Mouse (Mus musculus): Measurements from ENCODE around the gene Srr.

The Srr gene

DNA sequence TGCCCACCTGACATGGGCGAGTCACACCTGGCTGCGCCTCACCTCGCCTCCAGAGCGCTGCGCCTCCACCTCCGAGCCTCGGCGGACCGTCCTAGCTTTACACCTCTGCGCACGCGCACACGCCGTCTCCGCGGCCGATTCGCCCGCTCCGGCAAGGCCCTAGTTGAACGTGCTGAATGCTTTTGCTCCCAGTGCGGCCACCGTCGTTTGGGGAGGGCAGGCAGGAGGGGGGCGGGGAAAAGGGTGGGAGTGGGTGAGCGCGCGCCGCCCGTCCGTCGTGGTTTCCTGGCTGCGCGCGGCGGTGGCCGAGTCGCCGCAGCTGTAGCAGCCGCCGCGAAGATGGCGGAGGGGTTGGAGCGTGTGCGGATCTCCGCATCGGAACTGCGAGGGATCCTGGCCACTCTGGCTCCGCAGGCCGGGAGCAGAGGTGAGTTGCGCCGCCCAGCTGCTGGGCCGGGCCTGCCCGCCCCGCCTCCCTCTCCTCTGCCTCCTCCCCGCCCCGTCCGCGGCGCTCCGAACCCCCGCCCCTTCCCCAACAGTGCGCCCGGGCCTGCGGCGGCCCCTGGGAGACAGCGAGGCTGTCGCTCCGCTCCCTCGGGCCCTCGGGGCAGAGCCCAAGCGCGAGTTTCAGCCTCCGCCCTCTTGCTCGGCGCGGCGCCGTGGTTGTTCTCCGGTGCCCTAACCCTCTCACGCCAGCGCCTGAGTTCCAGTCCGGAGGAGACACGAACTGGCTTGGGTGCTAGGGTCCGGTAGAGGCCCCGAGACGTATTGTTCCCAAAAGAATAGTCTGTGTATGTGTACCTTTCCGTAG lies at the start of gene Srr, which contains the start of gene Smg6:
Gene Srr (minus strand): TSS at position 372 of the 811 bp plus-strand sequence.
Gene Smg6 (plus strand): TSS at position 247 of the 811 bp plus-strand sequence.
- DNase-seq: peak; percentile 95

DNA sequence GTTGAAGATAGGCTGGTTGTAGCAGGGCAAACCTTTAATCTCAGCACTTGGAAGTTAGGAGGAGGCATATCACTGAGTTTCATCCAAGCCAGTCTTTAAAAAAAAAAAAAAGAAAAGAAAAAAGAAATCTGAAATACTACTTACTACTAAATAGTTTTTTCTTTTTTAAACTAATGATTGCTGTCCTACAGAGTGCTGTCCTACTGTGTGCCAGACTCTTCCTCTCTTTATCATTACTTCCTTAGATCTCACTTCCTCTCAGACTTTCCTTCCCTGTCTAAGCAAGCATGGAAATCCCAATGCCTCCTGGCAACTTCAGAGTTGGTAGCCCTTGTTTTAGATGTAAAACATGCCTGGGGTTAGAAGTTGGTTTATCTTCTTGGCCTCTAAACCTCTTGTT lies 48.9 kb upstream of the Srr start:
- DNase-seq: no peak

DNA sequence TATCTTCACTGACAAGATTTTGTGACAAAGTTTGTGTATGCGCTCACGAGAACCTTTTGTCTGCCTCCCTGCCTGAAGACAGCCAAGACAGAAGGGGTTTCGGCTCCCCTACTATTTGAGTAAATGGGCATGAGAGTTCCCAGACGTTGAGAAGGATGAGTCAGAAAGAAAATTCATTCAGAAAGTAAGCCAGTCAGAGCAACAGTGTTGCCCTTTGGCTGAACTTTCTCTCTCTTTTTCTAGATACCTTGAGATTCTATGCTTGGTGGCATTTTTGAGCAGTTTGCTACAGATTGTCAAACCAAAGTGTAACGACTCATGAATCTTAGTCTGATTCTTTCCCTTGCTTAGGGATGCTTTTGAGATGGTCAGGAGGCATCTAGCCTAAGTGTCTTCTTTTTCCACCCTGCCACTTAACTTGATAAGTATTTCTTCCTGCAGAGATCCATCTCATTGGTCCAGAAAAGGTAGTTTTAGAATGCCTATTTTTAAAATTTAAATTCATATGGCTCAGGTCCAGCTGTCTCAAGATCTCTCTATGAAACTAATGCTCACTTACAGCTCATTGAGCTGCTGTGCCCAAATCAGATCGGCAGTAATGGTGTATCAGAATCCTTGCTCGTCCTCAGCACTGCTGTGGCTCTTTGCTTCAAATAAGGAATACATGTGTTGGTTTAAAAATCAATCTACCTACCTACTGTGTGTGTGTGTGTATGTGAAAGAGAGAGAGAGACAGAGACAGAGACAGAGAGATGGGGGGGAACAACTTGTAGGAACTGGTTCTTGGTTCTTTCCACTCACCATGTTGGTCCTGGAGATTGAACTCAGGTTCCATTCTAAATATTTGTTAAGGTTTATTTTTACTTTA lies 47.8 kb upstream of the Srr start:
- no peak for DNase-seq

DNA sequence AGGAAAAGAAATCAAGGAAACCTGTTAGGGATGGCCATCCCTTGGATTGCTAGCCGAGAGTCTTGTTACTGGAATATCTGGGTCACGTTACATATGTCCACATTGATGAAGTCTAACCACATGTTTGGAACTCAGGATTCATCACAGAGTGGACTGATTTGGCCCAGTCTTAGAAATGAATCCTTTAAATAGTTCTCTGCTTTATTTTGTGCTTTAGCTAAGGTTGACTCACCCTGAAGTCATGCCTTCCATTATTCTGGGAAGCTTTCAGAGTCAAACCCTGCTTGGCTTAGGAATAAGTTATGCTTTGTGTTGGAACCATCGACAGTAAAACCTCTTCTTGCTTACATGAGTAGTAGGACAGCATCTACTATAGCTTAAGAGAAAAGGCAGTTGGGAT lies 39.8 kb upstream of the Srr start:
- no peak for DNase-seq

DNA sequence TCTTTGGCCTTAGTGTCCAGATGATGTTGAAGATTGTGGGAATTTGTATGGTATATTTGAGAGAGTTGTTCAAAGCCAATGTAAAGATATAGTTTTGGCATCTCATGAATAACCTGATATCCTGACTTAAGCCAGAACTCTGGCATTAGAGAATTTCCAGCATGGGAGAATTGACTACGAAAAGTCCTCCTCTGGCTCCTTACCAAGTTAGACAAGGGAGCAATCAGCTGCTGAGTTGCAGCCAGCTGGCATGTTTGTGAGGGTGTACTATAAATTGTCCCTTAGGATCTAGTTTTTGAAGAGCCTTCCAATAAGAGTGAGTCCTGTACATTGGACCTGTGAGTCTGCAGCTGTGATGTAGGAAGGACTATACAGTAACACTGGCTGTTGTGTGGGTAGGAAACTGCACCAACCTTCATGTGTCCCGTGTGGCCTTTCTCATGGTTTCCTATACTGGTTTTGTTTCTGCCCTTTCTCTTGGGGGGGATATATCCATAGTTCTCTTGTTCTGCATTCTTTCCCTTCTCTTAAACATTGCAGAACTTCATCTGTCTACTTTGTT lies 37.2 kb upstream of the Srr start:
- DNase-seq: no peak

DNA sequence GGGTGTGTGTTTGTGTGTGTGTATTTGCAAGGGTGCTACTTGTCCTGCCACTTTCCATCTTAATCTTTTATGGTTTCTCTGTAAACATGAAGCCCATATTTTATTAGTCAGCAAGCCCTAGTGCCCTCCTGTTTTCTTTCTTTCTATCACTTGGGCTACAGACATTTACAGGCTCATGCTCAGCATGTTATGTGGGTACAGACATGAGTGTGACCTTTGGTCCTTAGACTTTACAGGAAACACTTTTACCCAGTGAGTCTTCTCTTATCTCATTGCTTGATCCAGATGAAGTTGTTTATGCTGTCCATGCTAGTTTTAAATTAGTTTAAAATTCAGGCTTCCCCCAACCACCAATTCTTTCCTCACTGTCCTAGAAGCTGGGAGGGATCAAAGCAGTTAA lies 36.2 kb upstream of the Srr start:
- no peak for DNase-seq

DNA sequence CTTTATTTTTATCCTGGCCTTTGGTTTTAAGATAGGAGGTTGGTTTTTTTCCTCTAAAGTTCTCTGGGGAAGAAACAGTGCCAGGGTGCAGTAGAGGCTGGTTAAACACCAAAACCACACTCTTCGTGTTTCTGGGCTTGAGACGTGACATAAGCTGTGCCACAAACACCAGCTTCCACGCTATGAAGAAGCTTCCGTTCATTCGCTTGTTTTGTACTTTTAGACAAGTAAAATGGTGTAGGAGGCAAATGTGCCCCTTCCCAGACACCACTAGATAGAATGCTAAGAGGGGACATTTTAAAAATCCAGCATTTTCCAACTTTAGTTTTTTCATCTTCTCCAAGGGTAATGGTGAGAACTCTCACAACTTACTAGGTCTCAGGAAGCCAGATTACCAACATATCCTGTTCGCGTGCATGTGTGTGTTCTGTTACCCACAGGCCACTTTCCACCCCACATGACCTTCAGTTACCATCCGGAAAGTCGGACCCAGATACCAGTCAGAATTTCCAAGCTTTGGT lies 34.3 kb upstream of the Srr start:
- peak; percentile 11 for DNase-seq

DNA sequence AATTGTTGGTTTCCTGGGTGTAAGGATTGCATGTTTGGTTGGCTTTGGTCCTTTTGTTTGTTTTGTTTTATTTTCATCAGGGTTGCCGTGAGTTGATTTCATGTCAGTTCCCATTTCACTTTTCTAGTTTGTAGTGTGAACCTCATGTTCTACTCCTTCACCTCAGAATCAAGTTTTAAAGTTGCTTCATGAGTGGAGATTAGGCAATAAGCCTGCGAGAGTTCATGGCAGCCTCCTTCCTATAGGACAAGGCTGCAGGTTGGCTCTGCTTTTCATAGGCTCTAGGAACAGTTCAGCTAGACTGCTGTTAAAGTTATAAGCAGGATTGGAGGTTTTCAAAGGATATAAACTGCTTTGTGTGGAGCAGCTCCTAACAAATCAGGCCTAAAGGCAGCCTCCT lies 33.8 kb upstream of the Srr start:
- DNase-seq: peak; percentile 53

DNA sequence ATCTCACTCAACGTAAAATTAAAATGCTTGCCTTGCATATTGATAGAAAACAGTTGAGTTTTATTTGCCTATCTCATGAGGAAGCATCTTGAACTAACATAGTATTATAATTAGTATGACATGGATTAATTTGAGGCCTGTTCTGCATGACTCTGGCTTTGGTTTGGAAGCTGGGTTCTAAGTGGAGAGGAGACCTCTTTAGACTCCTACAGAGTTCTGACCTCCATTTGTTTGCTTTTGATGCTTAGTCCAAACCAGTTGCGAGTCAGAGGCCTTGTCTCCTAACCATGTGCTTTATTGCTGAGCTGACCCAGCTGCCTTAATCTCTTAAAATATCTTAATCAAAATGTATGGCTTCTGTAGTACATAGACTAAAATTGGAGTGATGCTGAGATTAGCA lies 31.9 kb upstream of the Srr start:
- no peak for DNase-seq

DNA sequence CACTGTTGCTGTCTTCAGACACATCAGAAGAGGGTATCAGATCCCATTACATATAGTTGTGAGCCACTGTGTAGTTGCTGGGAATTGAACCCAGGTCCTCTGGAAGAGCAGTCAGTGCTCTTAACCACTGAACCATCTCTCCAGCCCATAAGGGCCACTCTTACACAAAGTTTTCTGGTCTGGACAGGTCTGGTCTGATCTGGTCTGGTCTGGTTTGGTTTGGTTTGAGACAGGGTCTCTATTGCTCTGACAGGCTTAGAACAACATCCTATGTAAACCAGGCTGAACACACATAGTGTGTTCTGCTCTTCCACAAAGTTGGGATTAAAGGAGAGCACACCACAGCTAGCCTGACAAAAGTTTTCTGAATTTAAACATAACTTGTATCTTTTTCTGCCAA lies 30.3 kb upstream of the Srr start:
- DNase-seq: no peak

DNA sequence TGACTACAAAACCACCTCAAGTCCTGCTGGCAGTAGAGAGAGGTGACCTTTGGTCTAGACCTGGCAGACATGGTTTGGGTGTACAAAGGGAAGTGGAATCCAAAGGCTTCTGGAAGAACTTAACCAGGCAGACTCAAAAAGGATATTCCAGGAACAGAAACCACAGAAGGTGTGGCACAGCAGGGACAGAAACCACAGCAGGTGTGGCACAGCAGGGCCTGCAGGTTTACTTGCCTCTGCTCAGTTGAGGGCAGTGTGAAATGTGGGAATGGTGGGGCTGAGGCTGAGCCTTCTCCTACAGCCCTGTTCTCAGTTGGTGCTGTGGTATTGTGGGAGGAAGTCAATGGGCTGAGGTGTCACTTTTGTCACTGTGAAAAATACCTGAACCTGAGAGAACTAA lies 29.2 kb upstream of the Srr start:
- DNase-seq: peak; percentile 8

DNA sequence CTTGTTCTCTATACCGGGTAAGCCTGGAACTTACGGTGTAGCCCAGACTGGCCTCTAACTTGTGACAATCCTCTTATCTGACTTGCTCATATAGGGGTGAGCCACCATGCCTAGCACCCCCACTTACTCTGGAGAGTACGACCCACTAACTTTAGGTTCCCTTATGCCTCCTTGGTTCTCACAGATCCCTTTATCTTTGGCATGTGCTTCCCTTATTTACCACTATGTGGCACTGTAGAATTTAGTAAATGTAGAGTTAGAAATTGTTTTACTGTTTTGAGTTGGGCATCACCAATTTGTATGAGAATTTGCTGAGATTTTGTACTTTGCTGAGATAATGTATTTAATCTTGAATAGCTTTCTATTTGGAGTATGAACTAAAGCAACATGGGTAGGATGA lies 20.6 kb upstream of the Srr start:
- peak; percentile 80 for DNase-seq

DNA sequence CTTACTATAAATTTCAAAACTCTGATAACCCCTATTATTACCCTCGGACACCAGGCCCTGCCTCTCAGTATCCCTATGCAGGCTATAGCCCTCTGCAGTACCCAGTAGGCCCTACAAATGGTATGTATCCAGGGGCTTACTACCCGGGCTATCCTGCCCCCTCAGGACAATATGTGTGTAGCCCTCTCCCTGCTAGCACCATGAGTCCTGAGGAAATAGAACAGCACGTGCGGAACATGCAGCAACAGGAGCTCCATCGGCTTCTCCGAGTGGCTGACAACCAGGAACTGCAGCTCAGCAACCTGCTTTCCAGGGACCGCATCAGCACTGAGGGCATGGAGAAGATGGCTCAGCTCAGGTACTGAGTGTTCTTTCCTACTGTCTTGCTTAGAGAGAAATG lies 4.6 kb upstream of the Srr start:
- no peak for DNase-seq

DNA sequence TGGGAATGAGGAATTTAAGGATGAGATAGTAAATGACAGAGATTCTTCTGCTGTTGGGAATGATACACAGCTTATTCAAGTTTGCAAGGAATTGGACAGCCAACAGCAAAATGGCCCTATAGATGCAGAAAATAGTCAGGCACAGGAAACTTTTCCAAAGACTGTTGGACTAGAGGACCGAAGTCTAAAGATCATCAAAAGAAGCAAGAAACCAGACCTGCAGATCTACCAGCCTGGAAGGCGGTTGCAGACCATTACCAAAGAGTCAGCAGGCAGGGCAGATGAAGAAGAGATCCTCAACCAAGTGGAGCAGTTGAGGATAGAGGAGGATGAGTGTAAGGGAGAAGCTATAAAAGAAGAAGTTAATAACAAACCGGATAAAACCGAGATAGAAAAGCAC lies 3.4 kb upstream of the Srr start:
- DNase-seq: no peak

DNA sequence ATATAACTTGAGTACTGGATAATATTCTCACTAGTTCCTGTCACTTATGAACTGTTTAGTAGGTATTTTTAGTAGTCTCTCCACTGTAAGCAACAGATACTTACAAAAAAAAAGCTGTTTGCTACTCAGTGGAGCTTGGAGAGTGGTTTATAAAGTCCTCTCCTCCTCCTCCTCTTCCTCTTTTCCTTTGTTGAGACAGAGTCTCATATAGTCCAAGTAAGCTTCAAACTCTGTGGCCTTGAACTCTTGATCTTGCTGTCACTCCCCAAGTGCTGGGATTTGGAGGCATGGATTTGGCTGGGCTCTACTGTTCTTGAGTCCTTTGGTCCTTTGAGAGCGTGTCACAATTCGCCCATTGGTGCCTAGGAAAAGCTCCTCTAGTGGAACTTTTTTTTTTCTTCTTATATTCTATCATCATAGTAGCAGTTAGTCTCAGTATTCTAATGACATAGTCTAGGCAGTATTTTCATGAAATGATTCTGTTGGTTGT lies 1.5 kb upstream of the Srr start:
- DNase-seq: no peak

DNA sequence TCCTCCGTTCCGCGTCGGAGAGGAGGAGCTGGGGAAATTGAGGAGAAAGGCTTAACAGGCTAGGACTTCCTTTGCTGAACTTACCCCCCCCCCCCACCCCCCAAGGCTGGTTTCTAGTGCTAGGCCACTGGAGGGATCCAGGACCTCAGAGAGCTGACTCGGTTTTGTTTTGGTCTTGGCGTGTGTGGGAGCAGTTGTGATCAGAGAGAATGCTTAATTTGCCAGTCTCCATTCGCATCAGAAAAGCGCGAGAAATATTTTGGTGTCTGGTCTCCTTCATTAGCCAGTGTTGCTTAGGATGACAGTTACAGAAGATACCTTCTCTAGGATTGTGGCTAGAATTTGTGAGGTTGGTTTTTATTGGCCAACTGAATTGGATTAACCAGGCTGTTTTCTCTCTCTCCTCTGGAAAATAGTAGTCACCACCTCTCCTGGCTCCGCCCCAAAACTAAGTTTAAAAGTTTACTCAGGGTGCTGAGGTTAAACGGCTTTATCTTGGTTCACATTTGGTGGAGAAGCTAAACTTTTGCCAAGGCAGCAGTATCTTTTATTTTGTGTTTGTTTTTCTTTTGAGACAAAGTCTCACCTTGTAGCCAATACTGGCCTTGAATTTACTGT lies 749 bp upstream of the Srr start:
- peak; percentile 67 for DNase-seq

DNA sequence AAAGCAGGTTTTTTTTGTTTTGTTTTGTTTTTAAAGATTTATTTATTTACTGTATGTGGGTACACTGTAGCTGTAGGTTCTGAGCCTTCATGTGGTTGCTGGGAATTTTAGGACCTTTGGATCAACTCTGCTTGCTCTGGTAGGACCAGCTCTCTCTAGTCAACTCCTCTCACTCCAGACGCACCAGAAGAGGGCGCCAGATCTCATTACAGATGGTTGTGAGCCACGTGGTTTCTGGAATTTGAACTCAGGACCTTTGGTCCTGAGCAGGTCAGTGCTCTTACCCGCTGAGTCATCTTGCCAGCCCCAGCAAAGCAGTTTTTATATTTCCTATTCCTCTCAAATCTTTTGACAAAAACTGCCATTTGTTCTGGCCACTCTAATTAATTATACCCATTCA lies 1.6 kb downstream of the Srr start:
- peak; percentile 73 for DNase-seq

DNA sequence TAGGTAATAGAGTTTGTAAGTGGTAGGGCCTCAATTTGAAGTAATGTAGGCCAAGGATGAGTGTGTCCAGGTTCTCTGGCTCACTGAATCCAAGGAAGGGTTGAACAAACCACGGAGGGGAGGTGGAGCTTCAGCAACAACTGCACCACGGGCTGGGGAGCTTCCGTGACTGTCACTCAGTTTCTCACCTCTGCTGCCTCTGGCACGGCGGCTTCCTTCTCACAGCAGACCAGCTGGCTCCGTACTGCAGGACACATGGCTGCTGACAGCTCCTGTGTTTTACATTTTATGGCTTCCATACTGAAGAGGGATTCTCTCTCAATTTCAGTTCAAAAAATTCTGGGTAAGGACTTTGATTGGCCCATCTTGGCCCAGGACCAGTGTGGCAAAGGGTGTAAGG lies 6.5 kb downstream of the Srr start:
- DNase-seq: no peak

DNA sequence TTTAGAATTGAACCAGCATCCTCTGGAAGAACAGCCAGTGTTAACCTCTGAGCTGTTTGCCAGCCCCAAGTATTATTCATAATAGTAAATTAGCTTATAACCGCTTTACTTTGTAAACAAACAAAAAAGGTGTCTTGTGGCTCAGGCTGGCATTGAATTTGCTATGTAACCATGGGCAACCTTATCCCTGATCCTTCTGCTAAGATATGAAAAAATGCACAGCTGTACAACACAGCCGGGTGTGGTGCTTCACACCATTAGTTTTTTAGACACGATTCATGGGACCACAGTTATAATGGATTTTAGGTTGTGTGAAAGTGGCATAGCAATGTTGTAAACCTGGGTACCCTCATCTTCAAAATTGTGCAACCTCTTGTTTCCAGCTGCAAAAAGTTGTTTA lies 13.3 kb downstream of the Srr start:
- DNase-seq: no peak

DNA sequence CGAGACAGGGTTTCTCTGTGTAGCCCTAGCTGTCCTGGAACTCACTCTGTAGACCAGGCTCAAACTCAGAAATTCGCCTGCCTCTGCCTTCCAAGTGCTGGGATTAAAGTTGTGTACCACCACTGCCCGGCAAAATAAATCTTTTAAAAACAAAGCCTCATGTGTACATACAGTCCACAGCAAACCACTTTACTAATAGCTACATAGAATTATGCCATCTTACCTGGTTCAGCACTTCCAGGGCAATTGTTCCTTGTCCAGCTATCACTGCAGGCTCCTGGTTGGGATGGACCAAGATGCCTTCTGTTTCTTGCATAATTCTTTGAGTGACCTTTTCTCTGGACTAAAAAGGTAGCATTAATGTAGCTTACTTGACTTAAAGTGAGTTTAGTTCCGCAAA lies 15.8 kb downstream of the Srr start:
- DNase-seq: no peak

DNA sequence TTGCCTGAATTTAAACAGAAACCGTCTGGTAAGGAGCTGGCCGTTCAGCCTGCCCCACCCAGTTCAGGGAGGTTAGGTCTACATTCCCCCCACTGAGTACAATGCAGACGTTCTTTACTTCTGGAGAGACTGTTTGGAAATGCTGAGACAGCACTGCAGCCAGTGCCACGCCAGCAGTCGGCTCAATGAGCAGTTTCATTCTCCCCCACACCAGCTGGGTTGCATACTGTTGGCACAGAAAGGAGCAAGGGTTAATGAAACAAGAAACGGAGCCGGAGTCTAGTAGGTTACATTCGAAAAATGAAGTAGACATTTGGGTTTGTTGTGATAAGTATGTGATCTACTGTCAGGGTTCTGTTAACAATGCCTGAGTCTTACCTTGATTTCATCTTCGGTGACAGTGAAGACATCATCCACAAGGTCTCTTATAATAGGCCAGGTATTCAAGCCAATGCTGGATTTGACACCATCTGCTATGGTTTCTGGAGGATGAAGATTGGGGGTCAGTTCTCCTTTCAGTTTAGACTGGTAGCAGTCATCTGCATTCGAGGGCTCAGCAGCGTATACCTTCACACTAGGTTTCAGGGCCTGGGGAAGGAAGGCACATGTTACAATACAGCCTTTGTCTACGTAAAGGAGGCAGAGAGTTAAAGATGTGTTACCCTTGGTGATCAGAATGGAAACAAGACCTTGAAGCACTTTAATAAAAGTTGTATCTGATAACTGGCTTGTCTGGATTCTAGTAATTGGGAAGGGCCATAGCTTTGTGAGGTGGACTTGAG lies 16.9 kb downstream of the Srr start:
- DNase-seq: no peak

DNA sequence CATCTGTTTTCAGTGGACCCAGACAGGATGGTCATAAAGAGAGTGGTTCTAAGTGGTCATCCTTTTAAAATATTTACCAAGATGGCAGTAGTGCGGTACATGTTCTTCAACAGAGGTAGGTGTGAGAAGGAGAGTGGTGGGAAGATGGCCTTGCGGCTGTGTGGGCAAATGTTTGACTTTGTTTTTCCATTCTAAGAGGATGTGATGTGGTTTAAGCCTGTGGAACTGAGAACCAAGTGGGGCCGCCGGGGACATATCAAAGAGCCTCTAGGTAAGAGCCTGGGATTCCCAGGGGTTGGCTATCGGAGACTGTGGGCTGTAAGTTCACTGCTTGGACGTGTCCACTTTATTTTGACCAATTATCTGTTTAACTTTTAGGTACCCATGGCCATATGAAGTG lies 17.9 kb downstream of the Srr start:
- DNase-seq: no peak

Measured in lung, postnatal 36 days (tissue).